ENCODE assay signal across 7 mouse cellular contexts in genomic region chr4:107254414-107254813, GRCm38 (mm10). TPM values are rescaled to one million over a fixed set of nuclear protein-coding genes. Genes with fewer than 3 reads are reported as not detected.
DNase-seq lines count a peak whose midpoint lies in the region; ATAC-seq and TF ChIP-seq lines count a peak whose summit lies in the region.

No protein-coding gene starts in this region.

- peak overlapping the region; percentile 73 for H3K4me3 ChIP-seq in lung, postnatal 0 days (ENCODE audit: low read depth, low read length)
- peak overlapping the region; percentile 81 for H3K4me3 ChIP-seq in forebrain, embryonic 11.5 days (ENCODE audit: low read depth, low read length)
- peak overlapping the region; percentile 76 for H3K4me3 ChIP-seq in limb, embryonic 12.5 days (replicated peaks)
- H3K4me3 ChIP-seq in stomach, embryonic 14.5 days (ENCODE audit: low read depth, low read length) = peak overlapping the region; percentile 92

- H3K9ac ChIP-seq in lung, postnatal 0 days (replicated peaks; ENCODE audit: low read depth) = peak overlapping the region; percentile 72
- H3K9ac ChIP-seq in forebrain, embryonic 11.5 days (ENCODE audit: low read length) = peak overlapping the region; percentile 78
- peak overlapping the region; percentile 81 for H3K9ac ChIP-seq in limb, embryonic 12.5 days (replicated peaks)
- H3K9ac ChIP-seq in stomach, embryonic 14.5 days (replicated peaks; ENCODE audit: low read depth, low read length) = peak overlapping the region; percentile 65; the same call in 1 of the 2 replicates

- peak overlapping the region; percentile 72; the same call in 1 of the 2 replicates for H3K27ac ChIP-seq in lung, postnatal 0 days (ENCODE audit: low read length)
- no peak overlapping the region for H3K27ac ChIP-seq in forebrain, embryonic 11.5 days (ENCODE audit: low read depth, low read length)
- H3K27ac ChIP-seq in limb, embryonic 12.5 days = peak overlapping the region; percentile 85
- H3K27ac ChIP-seq in stomach, embryonic 14.5 days (ENCODE audit: low read length) = no peak overlapping the region

- peaks cover 5% of the 10 kb centered on the region; the same call in 1 of the 2 replicates for H3K4me1 ChIP-seq in lung, postnatal 0 days (ENCODE audit: insufficient read depth, low read depth, low read length)
- 0 out of 2 replicates have a peak, but pooled peaks cover under 1% of the 10 kb centered on the region for H3K4me1 ChIP-seq in forebrain, embryonic 11.5 days (replicated peaks; ENCODE audit: control insufficient read depth, insufficient read depth, low read length)
- peaks cover 29% of the 10 kb centered on the region for H3K4me1 ChIP-seq in limb, embryonic 12.5 days (replicated peaks)
- peaks cover 2% of the 10 kb centered on the region; the same call in 1 of the 2 replicates for H3K4me1 ChIP-seq in stomach, embryonic 14.5 days (ENCODE audit: control insufficient read depth, insufficient read depth, low read length)

- no peaks in the 10 kb centered on the region for H3K27me3 ChIP-seq in lung, postnatal 0 days (replicated peaks; ENCODE audit: insufficient read depth, low read length)
- H3K27me3 ChIP-seq in forebrain, embryonic 11.5 days (ENCODE audit: control insufficient read depth, insufficient read depth, low read length) = no peaks in the 10 kb centered on the region
- H3K27me3 ChIP-seq in limb, embryonic 12.5 days = no peaks in the 10 kb centered on the region
- no peaks in the 10 kb centered on the region for H3K27me3 ChIP-seq in stomach, embryonic 14.5 days (ENCODE audit: control insufficient read depth, insufficient read depth, low read length)

- TF ChIP-seq CTCF in lung, postnatal 0 days (IDR thresholded peaks at IDR 0.05) = no peak

- no peak for TF ChIP-seq EP300 in lung, postnatal 0 days (IDR thresholded peaks at IDR 0.05)

- no peak for ATAC-seq in lung, postnatal 0 days
- ATAC-seq in forebrain, embryonic 11.5 days (replicated peaks; ENCODE audit: low FRiP score) = no peak
- no peak for ATAC-seq in limb, embryonic 12.5 days (ENCODE audit: insufficient number of reproducible peaks, insufficient read depth, low FRiP score, low TSS enrichment, low read depth)
- no peak for ATAC-seq in stomach, embryonic 14.5 days (ENCODE audit: insufficient number of reproducible peaks, insufficient read depth, low FRiP score, low read depth)

- DNase-seq in lung, postnatal 0 days (ENCODE audit: low spot score) = no peak
- no peak for DNase-seq in lung, postnatal 25 days (ENCODE audit: low spot score)
- no peak for DNase-seq in forebrain, embryonic 11.5 days (ENCODE audit: low spot score)
- no peak for DNase-seq in B cell, adult 2 months
- DNase-seq in urinary bladder, postnatal 36 days (ENCODE audit: low spot score in 2 of 2) = no peak

- peak overlapping the region; percentile 49 for H3K4me2 ChIP-seq in lung, postnatal 0 days (replicated peaks; ENCODE audit: low read depth, low read length)
- H3K4me2 ChIP-seq in forebrain, embryonic 11.5 days (ENCODE audit: low read depth, low read length, severe bottlenecking) = peak overlapping the region; percentile 50
- H3K4me2 ChIP-seq in limb, embryonic 12.5 days = peak overlapping the region; percentile 67
- H3K4me2 ChIP-seq in stomach, embryonic 14.5 days (replicated peaks; ENCODE audit: low read depth, low read length) = peak overlapping the region; percentile 60

- no peaks in the 10 kb centered on the region for H3K36me3 ChIP-seq in lung, postnatal 0 days (ENCODE audit: insufficient read depth, low read length)
- no peaks in the 10 kb centered on the region for H3K36me3 ChIP-seq in forebrain, embryonic 11.5 days (ENCODE audit: control insufficient read depth, insufficient read depth, low read length)
- no peaks in the 10 kb centered on the region for H3K36me3 ChIP-seq in limb, embryonic 12.5 days
- no peaks in the 10 kb centered on the region for H3K36me3 ChIP-seq in stomach, embryonic 14.5 days (ENCODE audit: control insufficient read depth, insufficient read depth, low read length)

- no peaks in the 10 kb centered on the region for H3K9me3 ChIP-seq in lung, postnatal 0 days (ENCODE audit: low read length)
- no peaks in the 10 kb centered on the region for H3K9me3 ChIP-seq in forebrain, embryonic 11.5 days (ENCODE audit: control insufficient read depth, low read length)
- no peaks in the 10 kb centered on the region for H3K9me3 ChIP-seq in limb, embryonic 12.5 days
- H3K9me3 ChIP-seq in stomach, embryonic 14.5 days (ENCODE audit: control insufficient read depth, low read depth, low read length) = no peaks in the 10 kb centered on the region

- WGBS in lung, postnatal 0 days = 20% methylated on average over 3 of the region's 3 CpGs
- WGBS in forebrain, embryonic 11.5 days = 13% methylated on average over 3 of the region's 3 CpGs
- WGBS in limb, embryonic 12.5 days = 15% methylated on average over 3 of the region's 3 CpGs
- WGBS in stomach, embryonic 14.5 days = 22% methylated on average over 3 of the region's 3 CpGs

RNA-seq across cellular contexts. Expression of gene Hspb11, which starts 1.0 kb away (rescaled TPM):
- 44.6 and 51.3 TPM in 2 replicates for polyA plus RNA-seq in lung, postnatal 0 days (2015; fragmentation: Nextera tagmentation; extraction: Ambion mirVana)
- polyA plus RNA-seq in forebrain, embryonic 11.5 days (2014; fragmentation: Nextera tagmentation; extraction: Ambion mirVana) = 23.7 and 27.2 TPM in 2 replicates
- polyA plus RNA-seq in limb, embryonic 12.5 days (2016; fragmentation: Nextera tagmentation; extraction: Ambion mirVana) = 44.3 and 51.1 TPM in 2 replicates
- polyA plus RNA-seq in stomach, embryonic 14.5 days (2014; fragmentation: Nextera tagmentation; extraction: Ambion mirVana) = 37.8 and 40.6 TPM in 2 replicates

RNA-seq across cellular contexts. Expression of gene Lrrc42, which starts 1.1 kb away (rescaled TPM):
- polyA plus RNA-seq in lung, postnatal 0 days (2015; fragmentation: Nextera tagmentation; extraction: Ambion mirVana) = 37.8 and 41.3 TPM in 2 replicates
- 90.5 and 99.5 TPM in 2 replicates for polyA plus RNA-seq in forebrain, embryonic 11.5 days (2014; fragmentation: Nextera tagmentation; extraction: Ambion mirVana)
- polyA plus RNA-seq in limb, embryonic 12.5 days (2016; fragmentation: Nextera tagmentation; extraction: Ambion mirVana) = 107 and 111 TPM in 2 replicates
- 67.6 and 70.4 TPM in 2 replicates for polyA plus RNA-seq in stomach, embryonic 14.5 days (2014; fragmentation: Nextera tagmentation; extraction: Ambion mirVana)

RNA-seq across cellular contexts. Expression of gene Ldlrad1, which starts 45.4 kb away (rescaled TPM):
- polyA plus RNA-seq in lung, postnatal 0 days (2015; fragmentation: Nextera tagmentation; extraction: Ambion mirVana) = 3.5 and 3.8 TPM in 2 replicates
- polyA plus RNA-seq in forebrain, embryonic 11.5 days (2014; fragmentation: Nextera tagmentation; extraction: Ambion mirVana) = not detected in 2 replicates
- polyA plus RNA-seq in limb, embryonic 12.5 days (2016; fragmentation: Nextera tagmentation; extraction: Ambion mirVana) = not detected in 2 replicates
- polyA plus RNA-seq in stomach, embryonic 14.5 days (2014; fragmentation: Nextera tagmentation; extraction: Ambion mirVana) = not detected in 2 replicates

RNA-seq across cellular contexts. Expression of gene Dio1, which starts 52.6 kb away (rescaled TPM):
- polyA plus RNA-seq in lung, postnatal 0 days (2015; fragmentation: Nextera tagmentation; extraction: Ambion mirVana) = 0.33 and 0.82 TPM in 2 replicates
- polyA plus RNA-seq in forebrain, embryonic 11.5 days (2014; fragmentation: Nextera tagmentation; extraction: Ambion mirVana) = not detected in 2 replicates
- polyA plus RNA-seq in limb, embryonic 12.5 days (2016; fragmentation: Nextera tagmentation; extraction: Ambion mirVana) = not detected in 2 replicates
- polyA plus RNA-seq in stomach, embryonic 14.5 days (2014; fragmentation: Nextera tagmentation; extraction: Ambion mirVana) = not detected in 2 replicates

RNA-seq across cellular contexts. Expression of gene Yipf1, which starts 59.7 kb away (rescaled TPM):
- polyA plus RNA-seq in lung, postnatal 0 days (2015; fragmentation: Nextera tagmentation; extraction: Ambion mirVana) = 71.7 and 76.3 TPM in 2 replicates
- polyA plus RNA-seq in forebrain, embryonic 11.5 days (2014; fragmentation: Nextera tagmentation; extraction: Ambion mirVana) = 35.6 and 40.8 TPM in 2 replicates
- 44.1 and 48.5 TPM in 2 replicates for polyA plus RNA-seq in limb, embryonic 12.5 days (2016; fragmentation: Nextera tagmentation; extraction: Ambion mirVana)
- polyA plus RNA-seq in stomach, embryonic 14.5 days (2014; fragmentation: Nextera tagmentation; extraction: Ambion mirVana) = 55.3 and 57.1 TPM in 2 replicates

Comparison
In these comparisons a context has a peak if more than half of its experiments do, and no peak if none do; other contexts are left out.
1. H3K27ac ChIP-seq: peak in lung, postnatal 0 days (single experiment) and limb, embryonic 12.5 days (single experiment); none in forebrain, embryonic 11.5 days (single experiment) and stomach, embryonic 14.5 days (single experiment).
2. Peak in every context shown above with its lines, with median percentiles within 50 percentile points of each other: H3K4me2 ChIP-seq, H3K4me3 ChIP-seq and H3K9ac ChIP-seq.